Mouse (Mus musculus) bone marrow, adult 2 months (tissue): ENCODE results near the gene Retreg3.

Experiments
- CTCF ChIP-seq: fragments of 200-500 bp; IDR thresholded peaks from 2 replicates; pipeline ENCODE4 v1.5.1; 2011; ENCODE audit warnings: low read length, control low read depth; ENCODE audit not compliant: control insufficient read depth, insufficient read depth
- POLR2A ChIP-seq: fragments of 200-500 bp; IDR thresholded peaks from 2 replicates; pipeline ENCODE4 v1.6.1; 2011; ENCODE audit warnings: low read depth, mild to moderate bottlenecking, control low read depth, low read length, borderline replicate concordance; ENCODE audit not compliant: control insufficient read depth

GRCm38 (mm10) chr11:101087682-101088055 is 32.0 kb downstream of the Retreg3 start:
- TF ChIP-seq CTCF = no peak
- no peak for TF ChIP-seq POLR2A
